Mouse (Mus musculus) midbrain, embryonic 15.5 days (tissue): ENCODE data around the gene Cfap61. TPM values are rescaled to one million over a fixed set of nuclear protein-coding genes. Genes with fewer than 3 reads are reported as not detected.

ENCODE experiments used
- ATAC-seq: fragments of 200-750 bp; cut with Nextera tagmentation; replicated peaks from 2 replicates; pipeline ENCODE4 v1.8.0; 2017; ENCODE audit warnings: moderate TSS enrichment
- H3K27ac ChIP-seq: fragments of 300-500 bp; sonication (generic); 2 replicates; pipeline ENCODE4 v1.5.1; 2015; ENCODE audit warnings: mild to moderate bottlenecking, inconsistent platforms
- H3K27me3 ChIP-seq: fragments of 300-500 bp; sonication (generic); replicated peaks from 2 replicates; pipeline ENCODE4 v1.6.1; 2015; ENCODE audit warnings: inconsistent platforms
- H3K36me3 ChIP-seq: fragments of 300-500 bp; sonication (generic); replicated peaks from 2 replicates; pipeline ENCODE4 v1.6.1; 2015; ENCODE audit warnings: inconsistent platforms
- H3K4me1 ChIP-seq: fragments of 300-500 bp; sonication (generic); 2 replicates; pipeline ENCODE4 v1.6.1; 2015; ENCODE audit warnings: inconsistent platforms
- H3K4me2 ChIP-seq: fragments of 300-500 bp; sonication (generic); 2 replicates; pipeline ENCODE4 v1.6.1; 2015; ENCODE audit warnings: inconsistent platforms, mild to moderate bottlenecking, moderate library complexity
- H3K4me3 ChIP-seq: fragments of 300-500 bp; sonication (generic); 2 replicates; pipeline ENCODE4 v1.5.1; 2015; ENCODE audit warnings: mild to moderate bottlenecking, inconsistent platforms
- H3K9ac ChIP-seq: fragments of 300-500 bp; sonication (generic); 2 replicates; pipeline ENCODE4 v1.6.1; 2015; ENCODE audit warnings: mild to moderate bottlenecking, inconsistent platforms
- H3K9me3 ChIP-seq: fragments of 300-500 bp; sonication (generic); 2 replicates; pipeline ENCODE4 v1.6.1; 2016; ENCODE audit warnings: inconsistent platforms
- WGBS: fragments of 180-500 bp; shearing (Covaris S2); methylation state at CpG from one replicate; pipeline ENCODE4 v1.1.7; 2015; ENCODE audit warnings: mixed read lengths; 5-methylcytosine and 5-hydroxymethylcytosine counted together
- polyA plus RNA-seq: library from polyadenylated mRNA; unstranded; fragments of >200 nt; fragmentation: Nextera tagmentation; extraction: Ambion mirVana; gene quantifications from 2 replicates; pipeline ENCODE4 v1.2.1, GENCODE M21; 2015

Cfap61 gene
- polyA plus RNA-seq, 1 experiment from 2014 or later: 3.5 TPM

GRCm38 (mm10) chr2:146073300-146073699 lies 138.7 kb downstream of the Cfap61 start:
- no peaks in the 10 kb centered on the region for H3K9me3 ChIP-seq
- ATAC-seq: no peak
- no peaks in the 10 kb centered on the region for H3K36me3 ChIP-seq
- no peak overlapping the region for H3K4me3 ChIP-seq
- H3K27me3 ChIP-seq: no peaks in the 10 kb centered on the region
- H3K4me1 ChIP-seq: 0 out of 2 replicates have a peak, but pooled peaks cover 9% of the 10 kb centered on the region
- no peak overlapping the region for H3K4me2 ChIP-seq
- 21% methylated on average over 6 of the region's 6 CpGs for WGBS
- no peak overlapping the region for H3K27ac ChIP-seq
- no peak overlapping the region for H3K9ac ChIP-seq

- no peak overlapping the region for H3K27ac ChIP-seq
- 97% methylated on average over 10 of the region's 10 CpGs for WGBS
- no peaks in the 10 kb centered on the region for H3K9me3 ChIP-seq
- no peak overlapping the region for H3K4me2 ChIP-seq
- ATAC-seq: no peak
- H3K4me1 ChIP-seq: 0 out of 2 replicates have a peak, but pooled peaks cover 9% of the 10 kb centered on the region
- H3K27me3 ChIP-seq: no peaks in the 10 kb centered on the region
- H3K4me3 ChIP-seq: no peak overlapping the region
- no peaks in the 10 kb centered on the region for H3K36me3 ChIP-seq
- no peak overlapping the region for H3K9ac ChIP-seq
Observed at GRCm38 (mm10) chr2:146077117-146077516, 142.5 kb downstream of the Cfap61 start.

GRCm38 (mm10) chr2:146080282-146080681 lies 145.7 kb downstream of the Cfap61 start:
- Histone ChIP-seq H3K9me3 (no peaks in the 10 kb centered on the region), H3K4me1 (no peaks in the 10 kb centered on the region), H3K9ac (no peak overlapping the region), H3K4me3 (no peak overlapping the region), H3K36me3 (no peaks in the 10 kb centered on the region), H3K4me2 (no peak overlapping the region), H3K27ac (no peak overlapping the region), H3K27me3 (no peaks in the 10 kb centered on the region)
- WGBS: 96% methylated on average over 4 of the region's 4 CpGs
- ATAC-seq: no peak

- no peaks in the 10 kb centered on the region for H3K9me3 ChIP-seq
Observed at GRCm38 (mm10) chr2:146083326-146083871, 148.8 kb downstream of the Cfap61 start.

GRCm38 (mm10) chr2:146087411-146087810 lies 152.8 kb downstream of the Cfap61 start:
- Histone ChIP-seq H3K36me3 (no peaks in the 10 kb centered on the region), H3K27ac (no peak overlapping the region), H3K9me3 (no peaks in the 10 kb centered on the region), H3K4me2 (no peak overlapping the region), H3K4me1 (peaks cover 8% of the 10 kb centered on the region), H3K9ac (no peak overlapping the region), H3K27me3 (no peaks in the 10 kb centered on the region), H3K4me3 (no peak overlapping the region)
- 95% methylated on average over 1 of the region's 1 CpGs for WGBS
- ATAC-seq: no peak

More at GRCm38 (mm10) chr2:146083326-146083871, 148.8 kb downstream of the Cfap61 start:
- no peaks in the 10 kb centered on the region for H3K4me1 ChIP-seq
- H3K4me2 ChIP-seq: no peak overlapping the region
- H3K27ac ChIP-seq: no peak overlapping the region
- ATAC-seq: no peak
- WGBS: 46% methylated on average over 6 of the region's 6 CpGs
- H3K4me3 ChIP-seq: no peak overlapping the region
- no peaks in the 10 kb centered on the region for H3K27me3 ChIP-seq
- H3K36me3 ChIP-seq: no peaks in the 10 kb centered on the region
- H3K9ac ChIP-seq: no peak overlapping the region

- ATAC-seq: no peak
- 15% methylated on average over 6 of the region's 6 CpGs for whole genome bisulfite sequencing
- Histone ChIP-seq H3K9ac (no peak overlapping the region), H3K36me3 (no peaks in the 10 kb centered on the region), H3K4me3 (no peak overlapping the region), H3K27ac (no peak overlapping the region), H3K4me2 (no peak overlapping the region), H3K4me1 (peaks cover 8% of the 10 kb centered on the region), H3K27me3 (no peaks in the 10 kb centered on the region), H3K9me3 (no peaks in the 10 kb centered on the region)
Observed at GRCm38 (mm10) chr2:146089157-146089692, 154.6 kb downstream of the Cfap61 start.

- Histone ChIP-seq H3K9me3 (no peaks in the 10 kb centered on the region), H3K4me1 (0 out of 2 replicates have a peak, but pooled peaks cover 5% of the 10 kb centered on the region), H3K27ac (no peak overlapping the region), H3K4me2 (no peak overlapping the region), H3K9ac (no peak overlapping the region), H3K4me3 (no peak overlapping the region), H3K27me3 (no peaks in the 10 kb centered on the region), H3K36me3 (no peaks in the 10 kb centered on the region)
- no peak for ATAC-seq
- WGBS: 97% methylated on average over 5 of the region's 5 CpGs
Observed at GRCm38 (mm10) chr2:146097532-146097931, 162.9 kb downstream of the Cfap61 start.

- H3K4me3 ChIP-seq: no peak overlapping the region
- 0 out of 2 replicates have a peak, but pooled peaks cover 8% of the 10 kb centered on the region for H3K4me1 ChIP-seq
- H3K9me3 ChIP-seq: no peaks in the 10 kb centered on the region
- ATAC-seq: no peak; the same call in 1 of the 2 replicates
- no peak overlapping the region for H3K4me2 ChIP-seq
- H3K36me3 ChIP-seq: no peaks in the 10 kb centered on the region
- 57% methylated on average over 16 of the region's 16 CpGs for WGBS
- H3K27ac ChIP-seq: no peak overlapping the region
- no peak overlapping the region for H3K9ac ChIP-seq
- no peaks in the 10 kb centered on the region for H3K27me3 ChIP-seq
Observed at GRCm38 (mm10) chr2:146098853-146099717, 164.5 kb downstream of the Cfap61 start.

- no peak overlapping the region for H3K4me2 ChIP-seq
- no peak overlapping the region for H3K27ac ChIP-seq
- H3K4me3 ChIP-seq: no peak overlapping the region
- no peaks in the 10 kb centered on the region for H3K36me3 ChIP-seq
- ATAC-seq: no peak
- 0 out of 2 replicates have a peak, but pooled peaks cover 8% of the 10 kb centered on the region for H3K4me1 ChIP-seq
- no peak overlapping the region for H3K9ac ChIP-seq
- WGBS: 89% methylated on average over 3 of the region's 3 CpGs
- H3K9me3 ChIP-seq: no peaks in the 10 kb centered on the region
- H3K27me3 ChIP-seq: no peaks in the 10 kb centered on the region
Observed at GRCm38 (mm10) chr2:146099838-146100237, 165.3 kb downstream of the Cfap61 start.

- H3K4me2 ChIP-seq: no peak overlapping the region
- no peaks in the 10 kb centered on the region for H3K36me3 ChIP-seq
- 0 out of 2 replicates have a peak overlapping the region, but pooled peaks have one; percentile 23 for H3K27ac ChIP-seq
- H3K27me3 ChIP-seq: no peaks in the 10 kb centered on the region
- H3K4me3 ChIP-seq: no peak overlapping the region
- no peaks in the 10 kb centered on the region for H3K9me3 ChIP-seq
- no peak overlapping the region for H3K9ac ChIP-seq
- WGBS: 30% methylated on average over 10 of the region's 10 CpGs
- H3K4me1 ChIP-seq: 0 out of 2 replicates have a peak, but pooled peaks cover 8% of the 10 kb centered on the region
- ATAC-seq: peak; percentile 46
Observed at GRCm38 (mm10) chr2:146100489-146101060, 166.0 kb downstream of the Cfap61 start.

GRCm38 (mm10) chr2:146102600-146102999 lies 168.0 kb downstream of the Cfap61 start:
- Histone ChIP-seq H3K27ac (no peak overlapping the region), H3K4me3 (no peak overlapping the region), H3K9me3 (no peaks in the 10 kb centered on the region), H3K4me1 (0 out of 2 replicates have a peak, but pooled peaks cover 8% of the 10 kb centered on the region), H3K36me3 (no peaks in the 10 kb centered on the region), H3K4me2 (no peak overlapping the region), H3K27me3 (no peaks in the 10 kb centered on the region), H3K9ac (no peak overlapping the region)
- 87% methylated on average over 3 of the region's 3 CpGs for WGBS
- ATAC-seq: no peak

- Histone ChIP-seq H3K36me3 (no peaks in the 10 kb centered on the region), H3K4me1 (0 out of 2 replicates have a peak, but pooled peaks cover 7% of the 10 kb centered on the region), H3K4me3 (no peak overlapping the region), H3K9me3 (no peaks in the 10 kb centered on the region), H3K4me2 (no peak overlapping the region), H3K27ac (no peak overlapping the region), H3K27me3 (no peaks in the 10 kb centered on the region), H3K9ac (no peak overlapping the region)
- ATAC-seq: no peak
- WGBS: 75% methylated on average over 6 of the region's 6 CpGs
Observed at GRCm38 (mm10) chr2:146105341-146105740, 170.8 kb downstream of the Cfap61 start.
